Mouse (Mus musculus) lung, postnatal 0 days (tissue): ENCODE results near the gene Psmb10. TPM values are rescaled to one million over a fixed set of nuclear protein-coding genes. Genes with fewer than 3 reads are reported as not detected.
"Not testable (repeated sequence)": the region's sequence is repeated elsewhere in the genome, so short reads cannot be mapped to it uniquely, and the experiment has no call there.

Experiments
- ATAC-seq: fragments of 200-750 bp; cut with Nextera tagmentation; 2 replicates; pipeline ENCODE4 v1.8.0; 2017; ENCODE audit warnings: moderate library complexity
- DNase-seq: peaks from one replicate; pipeline ENCODE4 v3.0.0-alpha.2; 2016; ENCODE audit warnings: low spot score
- H3K27ac ChIP-seq: fragments of 300-500 bp; sonication (generic); 2 replicates; pipeline ENCODE4 v1.5.1; 2014; ENCODE audit warnings: antibody characterized with exemption, mild to moderate bottlenecking, low read length, mixed read lengths
- H3K27me3 ChIP-seq: fragments of 300-500 bp; sonication (generic); replicated peaks from 2 replicates; pipeline ENCODE4 v1.6.1; 2014; ENCODE audit warnings: low read length, mixed read lengths; ENCODE audit not compliant: insufficient read depth
- H3K36me3 ChIP-seq: fragments of 300-500 bp; sonication (generic); 2 replicates; pipeline ENCODE4 v1.6.1; 2014; ENCODE audit warnings: low read length, mixed read lengths; ENCODE audit not compliant: insufficient read depth
- H3K4me1 ChIP-seq: fragments of 300-500 bp; sonication (generic); 2 replicates; pipeline ENCODE4 v1.6.1; 2014; ENCODE audit warnings: antibody characterized with exemption, low read depth, low read length, mixed read lengths; ENCODE audit not compliant: insufficient read depth
- H3K4me2 ChIP-seq: fragments of 300-500 bp; sonication (generic); replicated peaks from 2 replicates; pipeline ENCODE4 v1.6.1; 2014; ENCODE audit warnings: low read depth, mild to moderate bottlenecking, low read length, moderate library complexity, mixed read lengths
- H3K4me3 ChIP-seq: fragments of 300-500 bp; sonication (generic); 2 replicates; pipeline ENCODE4 v1.5.1; 2014; ENCODE audit warnings: low read depth, low read length
- H3K9ac ChIP-seq: fragments of 300-500 bp; sonication (generic); replicated peaks from 2 replicates; pipeline ENCODE4 v1.6.1; 2014; ENCODE audit warnings: low read depth, mild to moderate bottlenecking
- H3K9me3 ChIP-seq: fragments of 300-500 bp; sonication (generic); 2 replicates; pipeline ENCODE4 v1.6.1; 2016; ENCODE audit warnings: low read length, mixed read lengths
- CTCF ChIP-seq: IDR thresholded peaks from 2 replicates; pipeline ENCODE4 v1.5.1; 2016; ENCODE audit warnings: antibody characterized with exemption, mild to moderate bottlenecking
- EP300 ChIP-seq: IDR thresholded peaks from 2 replicates; pipeline ENCODE4 v1.6.1; 2016; ENCODE audit warnings: antibody characterized with exemption, mild to moderate bottlenecking, control low read depth
- WGBS: fragments of 180-500 bp; shearing (Covaris S2); extraction: QIAGEN DNeasy Blood & Tissue Kit; methylation state at CpG from one replicate; pipeline ENCODE4 v1.1.7; 2014; 5-methylcytosine and 5-hydroxymethylcytosine counted together
- polyA plus RNA-seq: library from polyadenylated mRNA; unstranded; fragments of >200 nt; fragmentation: Nextera tagmentation; extraction: Ambion mirVana; gene quantifications from 2 replicates; pipeline ENCODE4 v1.2.1, GENCODE M21; 2015

Psmb10 gene
- polyA plus RNA-seq, result 75.9 and 77.2 TPM in 2 replicates

- H3K4me3 ChIP-seq, result peak within 1 kb of the TSS; percentile 88
- H3K9ac ChIP-seq, result peak within 1 kb of the TSS; percentile 71
- no peaks in the 10 kb centered on the region for H3K36me3 ChIP-seq
- no peaks in the 10 kb centered on the region for H3K9me3 ChIP-seq
- peaks cover 5% of the 10 kb centered on the region; the same call in 1 of the 2 replicates for H3K4me1 ChIP-seq
- WGBS, result 15% methylated on average over 4 of the region's 4 CpGs
- peak; percentile 25 for DNase-seq
- no peak for TF ChIP-seq EP300
- H3K27me3 ChIP-seq, result no peaks in the 10 kb centered on the region
- H3K4me2 ChIP-seq, result peak within 1 kb of the TSS; percentile 91
- H3K27ac ChIP-seq, result peak within 1 kb of the TSS; percentile 88
- ATAC-seq, result no peak
Measured at GRCm38 (mm10) chr8:105938306-105938669, at the start of gene Psmb10. TSS of gene Psmb10 (minus strand) at chr8:105938444.

- WGBS, result 74% methylated on average over 11 of the region's 11 CpGs
- H3K4me1 ChIP-seq, H3K36me3 ChIP-seq, DNase-seq, H3K9me3 ChIP-seq, H3K4me2 ChIP-seq, H3K9ac ChIP-seq, H3K4me3 ChIP-seq, H3K27ac ChIP-seq, ATAC-seq, H3K27me3 ChIP-seq: not testable (repeated sequence)
Measured at GRCm38 (mm10) chr8:105983406-105983805, 45.2 kb upstream of the Psmb10 start.

- Histone ChIP-seq H3K9me3 (no peaks in the 10 kb centered on the region), H3K4me2 (no peak overlapping the region), H3K4me1 (no peaks in the 10 kb centered on the region), H3K4me3 (no peak overlapping the region), H3K9ac (no peak overlapping the region), H3K27ac (no peak overlapping the region), H3K27me3 (no peaks in the 10 kb centered on the region), H3K36me3 (no peaks in the 10 kb centered on the region)
- no peak for ATAC-seq
- DNase-seq, result no peak
- 0 out of 2 replicates have a peak, but pooled peaks have one; percentile 11 for TF ChIP-seq CTCF
- no peak for TF ChIP-seq EP300
- 84% methylated on average over 1 of the region's 1 CpGs for WGBS
Measured at GRCm38 (mm10) chr8:105981146-105981545, 42.9 kb upstream of the Psmb10 start.

GRCm38 (mm10) chr8:105979325-105979724, 41.1 kb upstream of the Psmb10 start, which contains the start of gene Dpep3:
TSS of gene Dpep3 (minus strand) at chr8:105979429.
- H3K36me3 ChIP-seq, result no peaks in the 10 kb centered on the region
- H3K27ac ChIP-seq, result no peak within 1 kb of the TSS
- H3K27me3 ChIP-seq, result no peaks in the 10 kb centered on the region
- WGBS, result 94% methylated on average over 15 of the region's 15 CpGs
- no peaks in the 10 kb centered on the region for H3K4me1 ChIP-seq
- H3K9ac ChIP-seq, result no peak within 1 kb of the TSS
- DNase-seq (no peak), ATAC-seq (no peak)
- H3K4me2 ChIP-seq, result no peak within 1 kb of the TSS
- TF ChIP-seq EP300 (no peak), CTCF (no peak)
- H3K4me3 ChIP-seq, result no peak within 1 kb of the TSS
- H3K9me3 ChIP-seq, result no peaks in the 10 kb centered on the region

GRCm38 (mm10) chr8:105975363-105975762, 37.1 kb upstream of the Psmb10 start:
- H3K27me3 ChIP-seq, result no peaks in the 10 kb centered on the region
- DNase-seq, result no peak
- no peak overlapping the region for H3K4me3 ChIP-seq
- H3K9ac ChIP-seq, result no peak overlapping the region
- H3K9me3 ChIP-seq, result no peaks in the 10 kb centered on the region
- H3K27ac ChIP-seq, result no peak overlapping the region
- WGBS, result 68% methylated on average over 7 of the region's 7 CpGs
- H3K4me2 ChIP-seq, result no peak overlapping the region
- no peaks in the 10 kb centered on the region for H3K36me3 ChIP-seq
- TF ChIP-seq CTCF (peak; percentile 28; the same call in 1 of the 2 replicates), EP300 (no peak)
- no peaks in the 10 kb centered on the region for H3K4me1 ChIP-seq
- ATAC-seq, result no peak

GRCm38 (mm10) chr8:105971019-105971720, 32.9 kb upstream of the Psmb10 start:
- WGBS, result 78% methylated on average over 8 of the region's 8 CpGs
- Histone ChIP-seq H3K4me3 (no peak overlapping the region), H3K27me3 (no peaks in the 10 kb centered on the region), H3K36me3 (no peaks in the 10 kb centered on the region), H3K4me2 (no peak overlapping the region), H3K9me3 (no peaks in the 10 kb centered on the region), H3K27ac (no peak overlapping the region), H3K9ac (no peak overlapping the region), H3K4me1 (no peaks in the 10 kb centered on the region; the same call in 1 of the 2 replicates)
- TF ChIP-seq EP300, result no peak
- TF ChIP-seq CTCF, result no peak
- DNase-seq, result no peak
- ATAC-seq, result no peak
